Mouse (Mus musculus): ENCODE results near the gene Cdcp1.

DNA sequence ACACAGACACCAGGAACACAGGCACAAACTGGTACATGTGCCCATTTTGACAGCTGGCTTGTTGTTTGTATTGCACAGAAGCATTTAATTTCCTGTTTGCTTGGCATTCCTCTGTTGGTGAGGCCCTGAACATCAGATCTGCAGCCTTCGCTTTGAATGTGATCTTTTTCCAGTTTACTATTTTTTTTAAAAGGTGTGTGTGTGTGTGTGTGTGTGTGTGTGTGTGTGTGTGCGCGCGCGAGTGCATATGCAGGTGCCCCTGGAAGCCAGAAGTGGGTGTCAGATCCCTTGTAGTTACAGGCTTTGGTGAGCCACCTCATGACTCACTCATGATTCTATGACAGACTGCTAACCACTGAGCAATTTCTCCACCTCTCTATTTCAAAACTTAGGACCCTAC lies 24.4 kb upstream of the Cdcp1 start:
- TF ChIP-seq CTCF (IDR thresholded peaks at IDR 0.05; ENCODE audit: extremely low read depth, insufficient read depth, low read length) = no peak
- TF ChIP-seq POLR2A (IDR thresholded peaks at IDR 0.05; ENCODE audit: extremely low read depth, insufficient read depth, low read length) = no peak
